Mouse (Mus musculus): ENCODE measurements around the gene Btbd35f23. TPM values are rescaled to one million over a fixed set of nuclear protein-coding genes. Genes with fewer than 3 reads are reported as not detected.

Gene Btbd35f23
- polyA plus RNA-seq (2015; fragmentation: Nextera tagmentation; extraction: Ambion mirVana) = not detected in 2 replicates

GRCm38 (mm10) chrX:3076575-3076974, at the start of gene Btbd35f23:
Gene Btbd35f23 (plus strand): TSS chrX:3076875.

Other genes starting within 250 kb of the Btbd35f23 start
- not detected in 2 replicates for gene Btbd35f24, start 119.0 kb downstream of the Btbd35f23 start, polyA plus RNA-seq (2015; fragmentation: Nextera tagmentation; extraction: Ambion mirVana)

Measured in adrenal gland, postnatal 0 days (tissue).